Mouse (Mus musculus) liver, embryonic 14.5 days (tissue): ENCODE measurements around the gene Ager.

Source experiments
- CTCF ChIP-seq: IDR thresholded peaks from 2 replicates; pipeline ENCODE4 v1.5.1; 2016; ENCODE audit warnings: antibody characterized with exemption, low read depth, control low read depth
- EP300 ChIP-seq: IDR thresholded peaks from 2 replicates; pipeline ENCODE4 v1.6.1; 2016; ENCODE audit warnings: antibody characterized with exemption, low read depth

DNA sequence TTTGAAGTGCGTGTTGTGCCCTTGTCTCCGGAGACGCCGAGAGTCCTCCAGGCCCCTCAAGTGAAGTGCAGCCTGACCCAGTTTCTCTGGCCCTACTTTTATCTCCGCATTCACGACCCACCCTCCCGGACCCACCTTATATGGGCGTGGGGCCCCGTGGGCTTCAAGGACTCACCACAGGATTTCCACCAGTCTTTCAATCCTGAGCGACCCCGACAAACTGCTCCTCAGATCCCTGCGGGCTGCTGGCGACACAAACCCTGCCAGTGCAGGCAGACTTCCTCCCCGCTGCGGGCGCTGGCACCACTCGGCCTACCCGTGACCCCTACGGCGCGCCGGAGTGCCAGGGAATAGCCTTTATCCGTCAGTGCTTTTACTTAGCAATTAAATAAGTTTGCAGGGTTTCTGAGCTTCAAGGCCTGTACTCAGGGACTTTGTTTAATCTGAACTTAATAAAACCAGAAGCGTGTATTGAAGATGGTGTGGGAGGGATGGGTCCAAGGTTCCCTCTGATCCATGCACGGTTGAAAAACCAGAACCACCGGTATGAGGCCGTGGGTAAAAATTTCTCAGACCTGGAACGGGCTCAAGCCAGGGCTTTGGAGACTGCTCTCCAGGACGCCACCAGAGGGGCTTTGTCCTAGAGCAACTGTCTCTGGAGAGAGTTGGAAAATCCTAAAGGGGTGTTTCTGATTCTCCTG is 30.4 kb downstream of the Ager start, which contains the start of gene Ppt2:
- TF ChIP-seq CTCF = no peak
- TF ChIP-seq EP300 = no peak
